Mouse (Mus musculus) E14TG2a.4 (cell line): ENCODE data around the gene Ell3.

Source experiments
- CTCF ChIP-seq: conservative IDR thresholded peaks from 2 replicates; pipeline ENCODE4 v1.5.1; 2014; ENCODE audit warnings: low read length
- NANOG ChIP-seq: IDR thresholded peaks from 2 replicates; pipeline ENCODE4 v1.6.1; 2014; ENCODE audit warnings: borderline replicate concordance, low read length, mixed read lengths
- POU5F1 ChIP-seq: IDR thresholded peaks from 2 replicates; pipeline ENCODE4 v1.6.1; 2014; ENCODE audit warnings: low read length, borderline replicate concordance

DNA sequence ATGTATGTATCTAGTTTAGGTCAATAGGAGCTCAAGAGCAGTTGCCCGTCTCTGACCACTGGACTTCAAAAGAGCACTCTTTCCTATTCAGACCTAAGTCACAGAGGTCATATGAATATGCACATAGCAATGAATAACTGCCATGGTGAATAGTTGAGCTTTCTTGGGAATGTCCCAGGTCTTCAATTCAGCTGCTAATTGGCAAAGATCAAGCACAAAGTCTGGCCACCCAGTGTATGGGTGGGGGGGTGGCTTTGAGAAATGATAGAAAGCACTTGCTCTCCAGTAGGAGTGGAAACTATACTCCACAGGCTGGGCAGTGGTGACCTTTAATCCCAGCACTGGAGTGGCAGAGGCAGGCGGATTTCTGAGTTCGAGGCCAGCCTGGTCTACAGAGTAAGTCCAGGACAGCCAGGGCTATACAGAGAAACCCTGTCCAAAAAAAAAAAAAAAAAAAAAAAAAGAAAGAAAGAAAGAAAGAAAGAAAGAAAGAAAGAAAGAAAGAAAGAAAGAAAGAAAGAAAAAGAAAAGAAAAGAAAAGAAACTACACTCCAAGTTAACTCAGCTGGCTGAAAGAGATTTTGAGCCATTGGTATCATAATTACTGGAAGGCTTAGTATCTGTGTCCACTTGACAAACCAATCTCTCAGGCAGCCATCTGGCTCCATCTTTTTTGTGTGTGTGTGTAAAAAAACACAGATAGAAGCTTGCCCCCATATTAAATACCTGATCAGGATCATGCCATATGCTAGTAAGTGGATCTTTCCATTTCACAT lies 33.6 kb upstream of the Ell3 start:
- no peak for TF ChIP-seq CTCF
- TF ChIP-seq NANOG = no peak
- TF ChIP-seq POU5F1 = no peak; the same call in 1 of the 2 replicates
